Mouse (Mus musculus): ENCODE measurements around the gene Cln5. TPM values are rescaled to one million over a fixed set of nuclear protein-coding genes. Genes with fewer than 3 reads are reported as not detected.
A peak's percentile ranks its signal among the peaks of the same experiment; 100 is the strongest.

Cln5 gene
- total and polyA plus RNA-seq, 2 experiments from 2014 or later = 14.7 to 21.8 TPM

DNA sequence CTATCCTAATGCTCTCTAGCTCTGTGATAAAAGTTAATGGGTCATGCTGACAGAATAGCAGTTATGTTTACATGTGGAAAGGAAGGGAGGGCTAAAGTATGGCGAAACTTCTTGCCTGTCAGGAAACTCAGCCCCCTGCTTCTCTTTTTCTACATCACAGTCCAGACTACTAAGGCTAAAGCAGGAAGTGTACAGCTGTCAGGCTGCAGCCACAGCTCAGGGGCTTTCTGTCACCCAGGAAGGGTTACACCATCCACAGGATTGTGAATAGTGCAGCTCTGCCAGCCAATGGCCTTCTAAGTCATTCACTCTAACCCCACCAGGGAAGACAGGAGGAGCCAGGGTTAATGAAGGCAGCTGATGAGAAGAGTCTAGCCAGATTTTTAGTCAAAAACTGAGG lies 11.0 kb upstream of the Cln5 start:
- no peaks in the 10 kb centered on the region for H3K36me3 ChIP-seq (replicated peaks; ENCODE audit: control insufficient read depth, insufficient read depth, low read length)
- no peak for DNase-seq (ENCODE audit: low spot score)
- no peak overlapping the region for H3K4me2 ChIP-seq (ENCODE audit: low read depth, low read length)
- H3K4me1 ChIP-seq (ENCODE audit: control insufficient read depth, insufficient read depth) = no peaks in the 10 kb centered on the region
- H3K27me3 ChIP-seq (ENCODE audit: control insufficient read depth, insufficient read depth, low read length) = no peaks in the 10 kb centered on the region
- no peak overlapping the region for H3K27ac ChIP-seq (ENCODE audit: low read depth)
- 50% methylated on average over 1 of the region's 1 CpGs for WGBS
- no peak overlapping the region for H3K4me3 ChIP-seq (ENCODE audit: low read depth, low read length)
- H3K9me3 ChIP-seq (replicated peaks; ENCODE audit: control insufficient read depth, low read length) = no peaks in the 10 kb centered on the region; the same call in 1 of the 2 replicates
- ATAC-seq (ENCODE audit: insufficient read depth, low read depth) = no peak
- H3K9ac ChIP-seq (replicated peaks; ENCODE audit: low read depth, low read length) = no peak overlapping the region
- TF ChIP-seq EP300 (IDR thresholded peaks at IDR 0.05; ENCODE audit: low read depth) (no peak), CTCF (IDR thresholded peaks at IDR 0.05; ENCODE audit: low read depth) (no peak)

DNA sequence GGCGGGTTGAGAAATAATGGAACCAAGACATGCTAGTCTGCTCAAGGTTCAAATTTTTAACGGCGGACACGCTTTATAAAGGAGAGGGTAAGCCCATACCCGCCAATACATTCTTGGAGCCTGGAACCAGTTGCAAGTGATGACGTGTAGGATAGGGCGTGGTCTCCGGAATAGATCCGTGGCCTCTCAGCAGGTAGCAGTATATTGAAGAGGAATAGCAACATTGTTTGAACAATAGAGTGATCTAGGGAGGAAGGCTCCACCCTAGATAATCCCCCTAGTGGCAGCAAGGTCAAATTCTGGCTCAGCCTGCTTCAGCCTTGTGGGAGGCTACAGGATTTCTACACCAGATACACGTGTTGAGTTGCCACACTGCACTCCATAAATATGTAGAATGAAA lies 10.5 kb upstream of the Cln5 start:
- no peak for DNase-seq (ENCODE audit: low spot score)
- WGBS = 72% methylated on average over 10 of the region's 10 CpGs
- Histone ChIP-seq H3K27me3 (ENCODE audit: control insufficient read depth, insufficient read depth, low read length) (no peaks in the 10 kb centered on the region), H3K27ac (ENCODE audit: low read depth) (no peak overlapping the region), H3K4me1 (ENCODE audit: control insufficient read depth, insufficient read depth) (no peaks in the 10 kb centered on the region), H3K9me3 (replicated peaks; ENCODE audit: control insufficient read depth, low read length) (no peaks in the 10 kb centered on the region; the same call in 1 of the 2 replicates), H3K9ac (replicated peaks; ENCODE audit: low read depth, low read length) (no peak overlapping the region), H3K36me3 (replicated peaks; ENCODE audit: control insufficient read depth, insufficient read depth, low read length) (no peaks in the 10 kb centered on the region), H3K4me3 (ENCODE audit: low read depth, low read length) (no peak overlapping the region), H3K4me2 (ENCODE audit: low read depth, low read length) (no peak overlapping the region)
- TF ChIP-seq EP300 (IDR thresholded peaks at IDR 0.05; ENCODE audit: low read depth) (no peak), CTCF (IDR thresholded peaks at IDR 0.05; ENCODE audit: low read depth) (no peak)
- ATAC-seq (ENCODE audit: insufficient read depth, low read depth) = no peak

DNA sequence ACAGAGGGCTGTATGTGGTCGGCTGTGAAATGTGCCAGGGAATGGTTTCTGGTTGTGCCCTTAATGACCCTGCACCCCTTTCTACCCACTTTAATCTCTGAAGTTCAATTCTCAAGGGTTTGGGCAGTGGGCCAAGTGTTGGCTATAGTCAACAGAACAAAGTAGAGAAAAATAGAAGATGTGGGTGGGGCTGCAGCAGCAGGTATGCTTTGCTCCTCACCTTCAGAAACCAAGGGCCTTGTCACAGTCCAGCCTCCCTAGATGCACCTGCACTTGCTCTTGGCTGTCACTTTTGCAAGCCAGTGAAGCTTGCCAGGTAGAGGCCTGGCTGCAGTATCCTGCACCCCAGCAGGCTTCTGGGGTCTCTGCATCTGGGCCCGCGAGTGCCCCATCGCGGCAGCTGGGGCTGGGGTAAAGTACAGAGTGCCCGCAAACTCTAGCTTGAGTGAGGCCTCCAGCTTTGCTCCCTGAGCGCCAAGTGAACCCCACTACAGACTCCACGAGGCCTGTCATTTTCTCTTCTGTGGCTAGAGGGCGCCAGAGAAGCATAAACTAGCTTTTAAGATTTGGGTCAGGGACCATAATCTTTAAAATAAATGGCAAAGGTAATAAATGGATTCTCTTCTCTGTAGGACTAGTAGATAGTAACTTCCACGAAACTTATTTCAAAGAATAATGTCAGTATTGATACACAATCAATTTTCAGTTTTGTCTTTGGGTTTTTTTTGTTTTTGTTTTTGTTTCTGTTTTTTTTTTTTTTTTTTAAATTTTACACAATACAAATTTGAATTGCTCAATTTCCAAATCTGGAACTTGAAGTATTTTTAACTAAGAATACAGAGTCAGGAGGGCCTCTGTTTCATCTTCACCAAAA lies 4.5 kb upstream of the Cln5 start:
- WGBS = 7% methylated on average over 10 of the region's 10 CpGs
- Histone ChIP-seq H3K27me3 (ENCODE audit: control insufficient read depth, insufficient read depth, low read length) (no peaks in the 10 kb centered on the region), H3K4me2 (ENCODE audit: low read depth, low read length) (peak overlapping the region; percentile 26; the same call in 1 of the 2 replicates), H3K27ac (ENCODE audit: low read depth) (no peak overlapping the region), H3K9me3 (replicated peaks; ENCODE audit: control insufficient read depth, low read length) (no peaks in the 10 kb centered on the region), H3K4me1 (ENCODE audit: control insufficient read depth, insufficient read depth) (peaks cover 5% of the 10 kb centered on the region; the same call in 1 of the 2 replicates), H3K4me3 (ENCODE audit: low read depth, low read length) (no peak overlapping the region), H3K9ac (replicated peaks; ENCODE audit: low read depth, low read length) (no peak overlapping the region), H3K36me3 (replicated peaks; ENCODE audit: control insufficient read depth, insufficient read depth, low read length) (no peaks in the 10 kb centered on the region)
- peak; percentile 66 for TF ChIP-seq CTCF (IDR thresholded peaks at IDR 0.05; ENCODE audit: low read depth)
- no peak for TF ChIP-seq EP300 (IDR thresholded peaks at IDR 0.05; ENCODE audit: low read depth)
- ATAC-seq (ENCODE audit: insufficient read depth, low read depth) (no peak), DNase-seq (ENCODE audit: low spot score) (peak; percentile 29)

DNA sequence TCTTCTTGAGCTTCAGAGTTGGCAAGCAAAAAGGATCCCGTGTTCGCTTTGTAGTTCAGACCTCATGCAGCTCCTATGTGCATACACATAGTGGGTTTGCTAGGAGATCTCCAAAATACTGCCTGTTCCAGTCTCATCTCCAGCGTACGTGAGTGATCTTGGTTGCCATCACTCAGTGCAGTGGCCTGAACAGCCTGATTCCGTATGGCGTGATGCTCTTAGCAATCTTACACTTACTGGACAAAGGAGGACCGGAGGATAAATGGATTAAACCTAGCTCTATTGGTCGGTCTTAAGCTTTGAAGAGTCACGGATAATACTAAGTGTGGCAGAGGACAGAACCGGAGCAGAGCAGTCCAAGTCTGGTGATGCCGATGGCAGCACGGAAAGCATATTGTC lies 552 bp upstream of the Cln5 start:
- peak overlapping the region; percentile 82 for H3K4me3 ChIP-seq (ENCODE audit: low read depth, low read length)
- WGBS = 11% methylated on average over 12 of the region's 12 CpGs
- H3K4me1 ChIP-seq (ENCODE audit: control insufficient read depth, insufficient read depth) = peaks cover 5% of the 10 kb centered on the region; the same call in 1 of the 2 replicates
- no peaks in the 10 kb centered on the region for H3K9me3 ChIP-seq (replicated peaks; ENCODE audit: control insufficient read depth, low read length)
- H3K9ac ChIP-seq (replicated peaks; ENCODE audit: low read depth, low read length) = 0 out of 2 replicates have a peak overlapping the region, but pooled peaks have one; percentile 58
- peaks cover 15% of the 10 kb centered on the region for H3K36me3 ChIP-seq (replicated peaks; ENCODE audit: control insufficient read depth, insufficient read depth, low read length)
- ATAC-seq (ENCODE audit: insufficient read depth, low read depth) = peak; percentile 0; the same call in 1 of the 2 replicates
- DNase-seq (ENCODE audit: low spot score) = no peak
- H3K27me3 ChIP-seq (ENCODE audit: control insufficient read depth, insufficient read depth, low read length) = no peaks in the 10 kb centered on the region
- TF ChIP-seq EP300 (IDR thresholded peaks at IDR 0.05; ENCODE audit: low read depth) (no peak), CTCF (IDR thresholded peaks at IDR 0.05; ENCODE audit: low read depth) (no peak)
- H3K4me2 ChIP-seq (ENCODE audit: low read depth, low read length) = peak overlapping the region; percentile 95
- peak overlapping the region; percentile 92 for H3K27ac ChIP-seq (ENCODE audit: low read depth)

DNA sequence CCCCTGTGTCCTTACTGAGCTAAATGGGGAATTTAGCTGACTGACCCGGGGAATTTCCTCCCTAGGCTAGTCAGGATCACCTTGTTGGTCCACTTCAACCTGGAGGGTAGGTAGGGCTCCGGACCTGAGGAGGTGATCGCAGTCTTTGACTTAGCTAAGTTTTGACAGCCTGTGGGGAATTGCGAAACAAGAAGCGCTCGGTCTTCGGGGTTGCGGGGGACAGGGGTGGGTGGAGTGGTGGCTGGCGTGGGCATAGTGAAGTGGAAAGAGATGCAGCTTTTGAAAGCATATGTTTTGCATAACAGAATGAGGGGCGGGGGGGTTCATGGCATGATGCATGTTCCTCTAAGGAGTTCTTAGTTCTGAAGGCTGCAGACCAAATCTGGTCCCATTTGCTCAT lies 774 bp downstream of the Cln5 start:
- Histone ChIP-seq H3K9me3 (replicated peaks; ENCODE audit: control insufficient read depth, low read length) (no peaks in the 10 kb centered on the region), H3K27ac (ENCODE audit: low read depth) (peak overlapping the region; percentile 92), H3K9ac (replicated peaks; ENCODE audit: low read depth, low read length) (peak overlapping the region; percentile 58), H3K36me3 (replicated peaks; ENCODE audit: control insufficient read depth, insufficient read depth, low read length) (peaks cover 20% of the 10 kb centered on the region), H3K4me1 (ENCODE audit: control insufficient read depth, insufficient read depth) (no peaks in the 10 kb centered on the region), H3K4me2 (ENCODE audit: low read depth, low read length) (peak overlapping the region; percentile 95), H3K27me3 (ENCODE audit: control insufficient read depth, insufficient read depth, low read length) (no peaks in the 10 kb centered on the region), H3K4me3 (ENCODE audit: low read depth, low read length) (peak overlapping the region; percentile 82)
- 3% methylated on average over 10 of the region's 10 CpGs for WGBS
- DNase-seq (ENCODE audit: low spot score) (no peak), ATAC-seq (ENCODE audit: insufficient read depth, low read depth) (no peak)
- TF ChIP-seq CTCF (IDR thresholded peaks at IDR 0.05; ENCODE audit: low read depth) (no peak), EP300 (IDR thresholded peaks at IDR 0.05; ENCODE audit: low read depth) (no peak)

Data from heart, postnatal 0 days (tissue).